Mouse (Mus musculus) liver, postnatal 0 days (tissue): ENCODE results near the gene Zfp148.
A peak's percentile ranks its signal among the peaks of the same experiment; 100 is the strongest.

Experiments
- CTCF ChIP-seq: sonication (generic); IDR thresholded peaks from 2 replicates; pipeline ENCODE4 v1.5.1; 2016; ENCODE audit warnings: antibody characterized with exemption, low read depth
- EP300 ChIP-seq: IDR thresholded peaks from 2 replicates; pipeline ENCODE4 v1.6.1; 2016; ENCODE audit warnings: antibody characterized with exemption, low read depth, mild to moderate bottlenecking

- TF ChIP-seq CTCF (peak; percentile 73), EP300 (no peak)
Measured at GRCm38 (mm10) chr16:33481148-33481547, 100.5 kb downstream of the Zfp148 start.
